Mouse (Mus musculus): ENCODE measurements around the gene Mapk8ip2. TPM values are rescaled to one million over a fixed set of nuclear protein-coding genes. Genes with fewer than 3 reads are reported as not detected.

The Mapk8ip2 gene
- polyA plus RNA-seq (2012; rRNA removed): 31.9 and 34.3 TPM in 2 replicates

GRCm38 (mm10) chr15:89453865-89454478 is at the start of gene Mapk8ip2:
Gene Mapk8ip2, plus strand, starts transcription at chr15:89453913.
- Histone ChIP-seq H3K4me1 (ENCODE audit: control insufficient read depth, insufficient read depth, low read length) (peaks cover 13% of the 10 kb centered on the region), H3K4me3 (ENCODE audit: control insufficient read depth, low read depth, low read length) (peak within 1 kb of the TSS; percentile 92), H3K27ac (ENCODE audit: control insufficient read depth, insufficient read depth, low read depth, low read length) (peak within 1 kb of the TSS; percentile 87), H3K36me3 (ENCODE audit: control insufficient read depth, insufficient read depth, low read length) (no peaks in the 10 kb centered on the region; the same call in 1 of the 2 replicates), H3K27me3 (ENCODE audit: control insufficient read depth, insufficient read depth, low read length) (no peaks in the 10 kb centered on the region)
- TF ChIP-seq POLR2A (IDR thresholded peaks at IDR 0.05; ENCODE audit: control insufficient read depth, low read depth, low read length): peak; percentile 51
- TF ChIP-seq CTCF (IDR thresholded peaks at IDR 0.05; ENCODE audit: control insufficient read depth, insufficient read depth, insufficient replicate concordance, low read depth, low read length): no peak

DNA sequence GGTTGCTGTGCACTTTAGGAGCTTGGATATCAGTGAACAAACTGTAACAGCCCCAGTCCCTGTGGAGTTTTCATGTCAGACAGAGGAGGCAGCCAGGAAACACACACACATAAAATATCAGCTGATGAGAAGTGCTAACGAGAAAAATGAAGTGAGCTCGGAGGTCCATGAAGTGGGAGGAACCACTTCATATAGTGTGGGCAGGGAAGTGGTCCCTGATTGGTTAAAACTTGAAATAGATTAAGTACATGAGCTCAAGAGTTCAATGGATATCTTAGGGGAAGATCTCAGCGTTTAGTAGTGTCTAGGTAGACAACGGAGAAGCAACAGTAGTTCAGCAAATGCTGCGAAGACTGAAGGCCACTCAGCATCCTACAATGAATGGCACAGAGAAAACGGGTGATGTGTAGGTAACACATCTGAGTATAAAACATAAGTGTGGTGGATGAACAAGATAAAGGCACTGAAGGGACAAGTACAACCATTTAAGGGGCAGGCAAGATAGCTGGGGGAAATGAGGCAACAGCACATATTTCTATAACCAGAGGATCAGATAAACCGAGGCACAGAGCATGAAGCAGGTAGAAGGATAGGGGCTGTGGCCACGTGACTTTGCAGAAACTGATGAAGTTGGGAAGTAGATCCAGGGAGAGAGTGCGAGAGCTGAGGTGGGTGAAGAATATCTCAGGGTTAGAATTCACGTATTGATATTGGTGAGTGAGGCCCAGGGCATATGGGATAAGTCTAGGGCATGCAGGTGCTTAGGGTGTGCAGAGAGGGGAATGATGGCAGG is 48.7 kb upstream of the Mapk8ip2 start:
- Histone ChIP-seq H3K4me3 (ENCODE audit: control insufficient read depth, low read depth, low read length) (no peak overlapping the region), H3K36me3 (ENCODE audit: control insufficient read depth, insufficient read depth, low read length) (no peaks in the 10 kb centered on the region), H3K27ac (ENCODE audit: control insufficient read depth, insufficient read depth, low read depth, low read length) (no peak overlapping the region), H3K27me3 (ENCODE audit: control insufficient read depth, insufficient read depth, low read length) (no peaks in the 10 kb centered on the region), H3K4me1 (ENCODE audit: control insufficient read depth, insufficient read depth, low read length) (peaks cover 4% of the 10 kb centered on the region)
- TF ChIP-seq POLR2A (IDR thresholded peaks at IDR 0.05; ENCODE audit: control insufficient read depth, low read depth, low read length): no peak
- no peak for TF ChIP-seq CTCF (IDR thresholded peaks at IDR 0.05; ENCODE audit: control insufficient read depth, insufficient read depth, insufficient replicate concordance, low read depth, low read length)

DNA sequence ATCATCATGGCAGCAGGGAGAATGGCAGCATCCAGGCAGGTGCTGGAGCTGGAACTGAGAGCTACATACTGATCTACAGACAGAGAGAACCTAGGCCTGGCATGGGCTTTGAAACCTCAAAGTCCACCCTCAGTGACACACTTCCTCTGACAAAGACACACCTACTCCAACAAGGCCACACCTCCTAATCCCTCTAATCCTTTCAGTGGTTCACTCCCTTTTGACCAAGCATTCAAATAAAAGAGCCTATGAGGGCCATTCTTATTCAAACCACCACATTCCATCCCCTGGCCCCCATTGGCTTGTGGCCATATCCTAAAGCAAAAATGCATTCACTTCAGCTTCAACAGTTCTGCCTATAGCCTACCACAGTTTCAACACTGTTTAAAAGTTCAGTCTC is 47.0 kb upstream of the Mapk8ip2 start:
- no peak overlapping the region for H3K27ac ChIP-seq (ENCODE audit: control insufficient read depth, insufficient read depth, low read depth, low read length)
- H3K4me3 ChIP-seq (ENCODE audit: control insufficient read depth, low read depth, low read length): no peak overlapping the region
- no peaks in the 10 kb centered on the region for H3K27me3 ChIP-seq (ENCODE audit: control insufficient read depth, insufficient read depth, low read length)
- no peak for TF ChIP-seq POLR2A (IDR thresholded peaks at IDR 0.05; ENCODE audit: control insufficient read depth, low read depth, low read length)
- no peak for TF ChIP-seq CTCF (IDR thresholded peaks at IDR 0.05; ENCODE audit: control insufficient read depth, insufficient read depth, insufficient replicate concordance, low read depth, low read length)
- no peaks in the 10 kb centered on the region for H3K36me3 ChIP-seq (ENCODE audit: control insufficient read depth, insufficient read depth, low read length)
- peaks cover 8% of the 10 kb centered on the region for H3K4me1 ChIP-seq (ENCODE audit: control insufficient read depth, insufficient read depth, low read length)

DNA sequence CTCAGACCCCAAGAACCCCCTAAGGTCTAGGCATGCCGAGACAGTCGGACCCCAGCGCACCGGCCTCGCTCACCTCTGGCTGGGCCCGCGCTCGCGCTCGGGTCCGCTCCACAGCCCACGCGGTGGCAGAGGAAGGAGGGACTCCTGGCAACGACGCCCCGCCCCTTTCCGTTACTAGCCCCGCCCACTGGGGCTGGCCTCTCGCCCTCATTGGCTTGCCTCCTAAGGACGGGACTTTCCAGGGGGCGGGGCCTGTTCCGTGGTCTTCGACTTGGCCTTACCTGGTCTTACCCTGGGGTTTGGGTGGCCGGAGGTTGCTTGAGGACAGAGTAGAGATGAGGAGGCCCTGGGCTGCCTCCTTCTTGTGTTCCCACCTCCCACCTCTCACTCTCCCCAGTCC is 43.6 kb upstream of the Mapk8ip2 start, which contains the start of gene Syce3:
TSS of gene Syce3 (minus strand) at position 386 of the 400 bp plus-strand sequence.
- no peak for TF ChIP-seq CTCF (IDR thresholded peaks at IDR 0.05; ENCODE audit: control insufficient read depth, insufficient read depth, insufficient replicate concordance, low read depth, low read length)
- TF ChIP-seq POLR2A (IDR thresholded peaks at IDR 0.05; ENCODE audit: control insufficient read depth, low read depth, low read length): peak; percentile 78
- no peaks in the 10 kb centered on the region for H3K27me3 ChIP-seq (ENCODE audit: control insufficient read depth, insufficient read depth, low read length)
- H3K27ac ChIP-seq (ENCODE audit: control insufficient read depth, insufficient read depth, low read depth, low read length): peak within 1 kb of the TSS; percentile 96
- peaks cover 8% of the 10 kb centered on the region for H3K4me1 ChIP-seq (ENCODE audit: control insufficient read depth, insufficient read depth, low read length)
- H3K4me3 ChIP-seq (ENCODE audit: control insufficient read depth, low read depth, low read length): peak within 1 kb of the TSS; percentile 93
- no peaks in the 10 kb centered on the region for H3K36me3 ChIP-seq (ENCODE audit: control insufficient read depth, insufficient read depth, low read length)

DNA sequence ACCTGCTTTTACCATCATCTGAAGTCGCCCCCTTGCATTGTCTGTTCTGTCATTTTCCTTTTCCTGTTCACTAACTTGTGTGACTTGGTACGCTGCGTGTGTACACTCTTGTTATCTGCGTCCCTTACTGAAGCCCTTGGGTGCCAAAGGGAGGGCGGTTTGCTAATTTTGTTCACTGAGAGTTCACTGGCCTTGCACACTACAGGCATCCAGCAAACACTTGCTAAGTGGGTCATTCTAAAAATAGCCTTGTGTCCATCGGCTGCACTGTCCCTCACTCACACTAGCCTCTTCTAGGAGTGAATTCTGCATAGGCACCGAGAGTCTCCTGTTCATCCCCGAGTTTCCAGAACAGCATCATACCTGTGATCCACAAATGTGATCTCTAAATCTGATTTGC is 38.4 kb upstream of the Mapk8ip2 start:
- no peaks in the 10 kb centered on the region for H3K27me3 ChIP-seq (ENCODE audit: control insufficient read depth, insufficient read depth, low read length)
- TF ChIP-seq CTCF (IDR thresholded peaks at IDR 0.05; ENCODE audit: control insufficient read depth, insufficient read depth, insufficient replicate concordance, low read depth, low read length): no peak
- no peak for TF ChIP-seq POLR2A (IDR thresholded peaks at IDR 0.05; ENCODE audit: control insufficient read depth, low read depth, low read length)
- H3K27ac ChIP-seq (ENCODE audit: control insufficient read depth, insufficient read depth, low read depth, low read length): no peak overlapping the region
- H3K4me1 ChIP-seq (ENCODE audit: control insufficient read depth, insufficient read depth, low read length): peaks cover 9% of the 10 kb centered on the region
- no peak overlapping the region for H3K4me3 ChIP-seq (ENCODE audit: control insufficient read depth, low read depth, low read length)
- no peaks in the 10 kb centered on the region; the same call in 1 of the 2 replicates for H3K36me3 ChIP-seq (ENCODE audit: control insufficient read depth, insufficient read depth, low read length)

DNA sequence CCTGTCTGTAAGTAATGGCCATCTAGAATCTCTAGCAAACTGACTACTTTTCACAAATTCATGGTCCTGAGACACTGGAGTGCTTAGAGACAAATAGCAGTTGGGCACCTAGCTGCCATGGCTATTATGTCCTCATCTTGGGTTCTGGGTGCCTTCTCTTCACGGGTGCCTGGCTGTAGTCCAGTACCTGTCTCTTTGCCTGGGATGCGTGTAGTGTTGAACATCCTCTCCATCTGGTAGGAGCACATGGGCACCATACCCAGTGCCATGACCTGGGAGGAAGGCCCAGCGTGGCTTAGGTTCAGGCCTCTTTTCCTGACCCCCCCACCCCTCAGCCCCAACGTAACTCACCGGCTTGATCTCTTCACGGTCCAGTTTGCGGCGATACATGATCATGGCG is 31.8 kb upstream of the Mapk8ip2 start:
- Histone ChIP-seq H3K27ac (ENCODE audit: control insufficient read depth, insufficient read depth, low read depth, low read length) (no peak overlapping the region), H3K27me3 (ENCODE audit: control insufficient read depth, insufficient read depth, low read length) (no peaks in the 10 kb centered on the region), H3K4me3 (ENCODE audit: control insufficient read depth, low read depth, low read length) (no peak overlapping the region), H3K36me3 (ENCODE audit: control insufficient read depth, insufficient read depth, low read length) (no peaks in the 10 kb centered on the region; the same call in 1 of the 2 replicates), H3K4me1 (ENCODE audit: control insufficient read depth, insufficient read depth, low read length) (peaks cover 18% of the 10 kb centered on the region)
- TF ChIP-seq POLR2A (IDR thresholded peaks at IDR 0.05; ENCODE audit: control insufficient read depth, low read depth, low read length): no peak
- TF ChIP-seq CTCF (IDR thresholded peaks at IDR 0.05; ENCODE audit: control insufficient read depth, insufficient read depth, insufficient replicate concordance, low read depth, low read length): no peak

DNA sequence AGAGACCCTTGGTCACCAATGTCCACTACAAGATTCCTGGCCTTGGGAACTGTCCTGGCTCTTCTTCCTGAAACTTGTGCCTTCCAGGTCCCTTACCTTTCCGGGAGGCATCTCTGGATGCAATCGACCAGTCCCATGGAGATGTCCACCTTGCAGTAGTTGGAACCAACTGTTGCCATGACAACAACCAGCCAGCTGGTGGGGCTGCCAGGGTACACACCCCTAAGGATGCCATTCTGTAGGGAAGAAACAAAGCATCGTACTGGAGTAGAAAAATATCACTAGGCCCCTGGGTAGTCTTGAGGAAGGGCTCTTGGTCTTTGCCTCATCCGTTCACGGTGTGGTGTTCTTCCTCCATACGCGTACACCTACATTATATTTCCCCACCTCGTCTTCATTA is 29.1 kb upstream of the Mapk8ip2 start:
- 0 out of 2 replicates have a peak, but pooled peaks have one; percentile 20 for TF ChIP-seq POLR2A (IDR thresholded peaks at IDR 0.05; ENCODE audit: control insufficient read depth, low read depth, low read length)
- no peak for TF ChIP-seq CTCF (IDR thresholded peaks at IDR 0.05; ENCODE audit: control insufficient read depth, insufficient read depth, insufficient replicate concordance, low read depth, low read length)
- peak overlapping the region; percentile 84 for H3K4me3 ChIP-seq (ENCODE audit: control insufficient read depth, low read depth, low read length)
- H3K36me3 ChIP-seq (ENCODE audit: control insufficient read depth, insufficient read depth, low read length): no peaks in the 10 kb centered on the region; the same call in 1 of the 2 replicates
- peaks cover 19% of the 10 kb centered on the region for H3K4me1 ChIP-seq (ENCODE audit: control insufficient read depth, insufficient read depth, low read length)
- no peaks in the 10 kb centered on the region for H3K27me3 ChIP-seq (ENCODE audit: control insufficient read depth, insufficient read depth, low read length)
- H3K27ac ChIP-seq (ENCODE audit: control insufficient read depth, insufficient read depth, low read depth, low read length): peak overlapping the region; percentile 68

All from testis, adult 2 months (tissue).